Mouse (Mus musculus): ENCODE data around the gene Trpv5. TPM values are rescaled to one million over a fixed set of nuclear protein-coding genes. Genes with fewer than 3 reads are reported as not detected.

The Trpv5 gene
- not detected for polyA plus RNA-seq (2017; shearing (Covaris generic))

GRCm38 (mm10) chr6:41680669-41681068, at the start of gene Trpv5:
Gene Trpv5 (minus strand): TSS chr6:41680769.

DNA sequence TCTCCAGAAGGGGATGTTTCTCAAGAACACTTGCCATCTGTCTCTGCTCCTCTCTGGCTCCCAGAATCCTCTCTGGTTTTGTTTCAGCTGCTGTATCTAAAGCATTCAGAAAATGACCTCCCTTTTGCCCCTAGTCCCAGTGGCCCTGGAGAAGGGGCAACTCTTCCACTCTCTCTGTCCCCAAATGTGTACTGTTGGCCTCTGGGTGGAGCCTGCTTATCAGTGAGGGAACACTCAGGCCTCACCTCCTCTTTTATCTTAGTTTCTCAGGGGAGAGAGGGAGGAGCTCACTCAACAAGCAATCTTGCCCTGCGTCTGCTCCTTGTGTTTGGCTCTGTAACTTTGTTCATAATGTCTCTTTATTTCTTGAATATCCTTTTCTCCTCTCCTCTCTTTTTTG, 23.6 kb upstream of the Trpv5 start, which contains the start of gene Kel:
Gene Kel (minus strand): TSS at position 217 of the 400 bp plus-strand sequence.

DNA sequence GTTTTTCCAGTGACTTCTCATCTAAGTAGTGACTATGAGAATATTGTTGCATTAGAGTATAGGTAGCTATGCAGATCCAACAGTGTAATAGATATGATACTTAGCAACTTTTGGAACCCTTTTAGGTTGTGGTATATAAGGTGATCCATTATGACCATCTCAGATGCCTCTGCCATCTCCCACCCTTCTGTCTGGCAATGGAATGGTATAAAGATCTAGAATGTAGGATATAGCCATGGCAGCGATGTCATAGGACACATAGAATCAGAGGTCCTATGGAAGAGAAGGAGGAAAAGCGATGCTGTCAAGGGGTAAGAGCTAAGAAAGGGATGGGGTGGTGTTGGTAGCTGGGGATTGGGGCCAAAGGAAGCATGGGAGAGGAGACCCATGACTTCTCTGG, 3.6 kb upstream of the Trpv5 start, which contains the start of gene Llcfc1:
Gene Llcfc1 (plus strand): TSS at position 301 of the 400 bp plus-strand sequence.

GRCm38 (mm10) chr6:41636178-41636577, 44.4 kb downstream of the Trpv5 start, which contains the start of gene Trpv6:
Gene Trpv6 (minus strand): TSS chr6:41636405.

DNA sequence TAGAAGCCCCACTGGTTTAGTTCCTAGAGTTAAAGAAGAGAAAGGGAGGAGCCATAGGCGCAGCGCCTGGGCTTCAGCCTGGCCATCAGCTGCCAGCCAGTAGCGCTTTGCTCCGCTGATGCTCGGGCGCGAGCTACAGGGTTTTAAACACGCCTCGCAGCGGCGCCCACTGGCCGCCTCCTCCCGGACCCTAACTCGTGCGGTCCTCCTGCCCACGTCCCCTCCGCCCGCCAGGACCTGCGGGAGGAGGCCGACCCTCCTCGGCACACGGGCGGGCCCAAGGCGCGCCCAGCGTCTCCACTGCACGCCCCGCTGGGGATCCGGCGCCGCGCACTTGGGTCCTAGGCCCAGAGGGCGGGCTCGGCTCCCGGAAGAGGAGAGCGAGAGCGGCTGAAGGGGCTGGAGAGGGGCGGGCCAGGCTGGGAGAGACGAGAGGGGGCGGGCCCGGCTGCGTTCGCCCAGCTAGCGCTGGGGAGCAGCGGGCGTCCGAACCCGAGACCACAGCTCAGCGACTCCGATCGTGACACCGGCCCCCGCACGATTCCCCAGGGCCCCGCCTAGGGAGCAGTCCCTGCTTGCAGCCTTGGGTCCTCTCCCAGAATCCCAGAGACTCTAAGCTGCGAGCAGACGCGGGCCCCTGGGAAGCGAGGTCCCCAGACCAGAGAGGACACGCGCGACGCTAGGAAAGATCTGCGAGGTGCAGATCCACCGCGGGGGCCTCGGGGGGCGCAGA, 75.3 kb downstream of the Trpv5 start, which contains the start of gene Ephb6:
Gene Ephb6 (plus strand): TSS at position 422 of the 733 bp plus-strand sequence.

Other genes with a start within 250 kb of the Trpv5 start
- not detected for gene Gm10334, start 234.6 kb downstream of the Trpv5 start, polyA plus RNA-seq (2017; shearing (Covaris generic))
- not detected for gene Prss1, start 221.8 kb downstream of the Trpv5 start, polyA plus RNA-seq (2017; shearing (Covaris generic))
- 17.1 TPM for gene Prss2, start 159.0 kb downstream of the Trpv5 start, polyA plus RNA-seq (2017; shearing (Covaris generic))
- 28.7 TPM for gene Ephb6, start 75.3 kb downstream of the Trpv5 start, polyA plus RNA-seq (2017; shearing (Covaris generic))
- gene Trpv6, start 44.4 kb downstream of the Trpv5 start, polyA plus RNA-seq (2017; shearing (Covaris generic)): 0.43 TPM
- gene Llcfc1, start 3.7 kb upstream of the Trpv5 start, polyA plus RNA-seq (2017; shearing (Covaris generic)): not detected
- gene Kel, start 23.6 kb upstream of the Trpv5 start, polyA plus RNA-seq (2017; shearing (Covaris generic)): not detected
- not detected for gene Olfr459, start 94.4 kb upstream of the Trpv5 start, polyA plus RNA-seq (2017; shearing (Covaris generic))
- not detected for gene Pip, start 166.8 kb upstream of the Trpv5 start, polyA plus RNA-seq (2017; shearing (Covaris generic))
- not detected for gene Sval2, start 172.2 kb upstream of the Trpv5 start, polyA plus RNA-seq (2017; shearing (Covaris generic))